Mouse (Mus musculus) embryonic facial prominence, embryonic 13.5 days (tissue): ENCODE results near the gene Dapp1. TPM values are rescaled to one million over a fixed set of nuclear protein-coding genes. Genes with fewer than 3 reads are reported as not detected.
"Not testable (repeated sequence)": the region's sequence is repeated elsewhere in the genome, so short reads cannot be mapped to it uniquely, and the experiment has no call there.

ENCODE experiments used
- ATAC-seq: fragments of 200-750 bp; cut with Nextera tagmentation; 2 replicates; pipeline ENCODE4 v1.8.0; 2017; ENCODE audit warnings: low read depth; ENCODE audit not compliant: insufficient number of reproducible peaks, insufficient read depth, low FRiP score, low TSS enrichment
- H3K27ac ChIP-seq: fragments of 300-500 bp; sonication (generic); 2 replicates; pipeline ENCODE4 v1.5.1; 2015; ENCODE audit warnings: moderate library complexity, mild to moderate bottlenecking, inconsistent platforms
- H3K27me3 ChIP-seq: fragments of 300-500 bp; sonication (generic); 2 replicates; pipeline ENCODE4 v1.6.1; 2015; ENCODE audit warnings: mild to moderate bottlenecking, inconsistent platforms
- H3K36me3 ChIP-seq: fragments of 300-500 bp; sonication (generic); 2 replicates; pipeline ENCODE4 v1.6.1; 2015; ENCODE audit warnings: mild to moderate bottlenecking, inconsistent platforms
- H3K4me1 ChIP-seq: fragments of 300-500 bp; sonication (generic); 2 replicates; pipeline ENCODE4 v1.6.1; 2015; ENCODE audit warnings: inconsistent platforms
- H3K4me2 ChIP-seq: fragments of 300-500 bp; sonication (generic); 2 replicates; pipeline ENCODE4 v1.6.1; 2015; ENCODE audit warnings: moderate library complexity, mild to moderate bottlenecking, inconsistent platforms
- H3K4me3 ChIP-seq: fragments of 300-500 bp; sonication (generic); 2 replicates; pipeline ENCODE4 v1.5.1; 2015; ENCODE audit warnings: mild to moderate bottlenecking, inconsistent platforms
- H3K9ac ChIP-seq: fragments of 300-500 bp; sonication (generic); 2 replicates; pipeline ENCODE4 v1.6.1; 2015; ENCODE audit warnings: mild to moderate bottlenecking, inconsistent platforms
- H3K9me3 ChIP-seq: fragments of 300-500 bp; sonication (generic); 2 replicates; pipeline ENCODE4 v1.6.1; 2016; ENCODE audit warnings: inconsistent platforms
- WGBS: fragments of 180-500 bp; shearing (Covaris S2); methylation state at CpG from one replicate; pipeline ENCODE4 v1.1.7; 2015; ENCODE audit warnings: mixed read lengths; 5-methylcytosine and 5-hydroxymethylcytosine counted together
- polyA plus RNA-seq: library from polyadenylated mRNA; unstranded; fragments of >200 nt; fragmentation: Nextera tagmentation; extraction: Ambion mirVana; gene quantifications from 2 replicates; pipeline ENCODE4 v1.2.1, GENCODE M21; 2015

Gene Dapp1
- polyA plus RNA-seq, 1 experiment from 2014 or later = 5.9 TPM

GRCm38 (mm10) chr3:137935570-137936525 lies 45.5 kb downstream of the Dapp1 start:
- Histone ChIP-seq H3K4me1 (0 out of 2 replicates have a peak, but pooled peaks cover 4% of the 10 kb centered on the region), H3K9me3 (no peaks in the 10 kb centered on the region), H3K27ac (no peak overlapping the region), H3K4me3 (no peak overlapping the region), H3K9ac (no peak overlapping the region), H3K4me2 (no peak overlapping the region), H3K27me3 (no peaks in the 10 kb centered on the region), H3K36me3 (peaks cover 15% of the 10 kb centered on the region)
- ATAC-seq = no peak
- 66% methylated on average over 5 of the region's 5 CpGs for WGBS

DNA sequence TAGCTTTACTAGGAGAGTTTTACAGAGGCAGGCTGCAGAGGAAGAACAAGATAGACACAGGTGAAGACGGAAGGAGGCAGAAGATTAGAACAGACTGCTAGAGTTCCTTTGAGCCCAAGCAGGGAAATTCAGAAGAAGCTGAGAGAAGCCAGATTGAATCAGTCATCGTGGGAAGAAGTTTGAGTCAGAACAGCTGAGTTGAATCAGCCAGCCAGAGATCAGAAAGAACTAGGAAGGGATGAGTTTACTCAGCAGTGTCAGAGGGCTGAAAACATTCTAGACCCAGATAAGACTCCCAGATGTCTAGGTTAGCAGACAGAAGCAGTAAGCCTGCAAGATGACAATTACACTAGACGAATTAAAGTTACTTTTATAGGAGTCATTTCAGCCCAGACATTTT lies 47.4 kb downstream of the Dapp1 start:
- ATAC-seq = no peak
- no peak overlapping the region for H3K27ac ChIP-seq
- no peak overlapping the region for H3K4me3 ChIP-seq
- H3K4me1 ChIP-seq = 0 out of 2 replicates have a peak, but pooled peaks cover 4% of the 10 kb centered on the region
- H3K9me3 ChIP-seq = no peaks in the 10 kb centered on the region
- 61% methylated on average over 3 of the region's 3 CpGs for WGBS
- no peaks in the 10 kb centered on the region for H3K27me3 ChIP-seq
- H3K36me3 ChIP-seq = peaks cover 30% of the 10 kb centered on the region
- H3K9ac ChIP-seq = no peak overlapping the region
- H3K4me2 ChIP-seq = no peak overlapping the region

GRCm38 (mm10) chr3:137932748-137933147 lies 48.6 kb downstream of the Dapp1 start:
- ATAC-seq = no peak
- 78% methylated on average over 7 of the region's 7 CpGs for WGBS
- H3K4me1 ChIP-seq = no peaks in the 10 kb centered on the region

GRCm38 (mm10) chr3:137929940-137930339 lies 51.4 kb downstream of the Dapp1 start:
- peaks cover 60% of the 10 kb centered on the region for H3K36me3 ChIP-seq
- no peaks in the 10 kb centered on the region for H3K27me3 ChIP-seq
- H3K9ac ChIP-seq = no peak overlapping the region
- 88% methylated on average over 3 of the region's 3 CpGs for WGBS
- ATAC-seq = no peak
- no peaks in the 10 kb centered on the region for H3K9me3 ChIP-seq
- H3K4me3 ChIP-seq = no peak overlapping the region
- H3K4me1 ChIP-seq = no peaks in the 10 kb centered on the region
- H3K4me2 ChIP-seq = no peak overlapping the region
- H3K27ac ChIP-seq = no peak overlapping the region

More at GRCm38 (mm10) chr3:137932748-137933147, 48.6 kb downstream of the Dapp1 start:
- Histone ChIP-seq H3K27ac (no peak overlapping the region), H3K4me3 (no peak overlapping the region), H3K9me3 (no peaks in the 10 kb centered on the region), H3K4me2 (no peak overlapping the region), H3K27me3 (no peaks in the 10 kb centered on the region), H3K36me3 (peaks cover 35% of the 10 kb centered on the region), H3K9ac (no peak overlapping the region)

- Histone ChIP-seq H3K27me3 (no peaks in the 10 kb centered on the region), H3K9me3 (no peaks in the 10 kb centered on the region), H3K27ac (no peak overlapping the region), H3K4me1 (no peaks in the 10 kb centered on the region), H3K4me2 (no peak overlapping the region), H3K9ac (no peak overlapping the region), H3K4me3 (no peak overlapping the region), H3K36me3 (peaks cover 72% of the 10 kb centered on the region)
- no peak for ATAC-seq
- 90% methylated on average over 4 of the region's 4 CpGs for WGBS
Observed at GRCm38 (mm10) chr3:137927010-137927409, 54.3 kb downstream of the Dapp1 start.

DNA sequence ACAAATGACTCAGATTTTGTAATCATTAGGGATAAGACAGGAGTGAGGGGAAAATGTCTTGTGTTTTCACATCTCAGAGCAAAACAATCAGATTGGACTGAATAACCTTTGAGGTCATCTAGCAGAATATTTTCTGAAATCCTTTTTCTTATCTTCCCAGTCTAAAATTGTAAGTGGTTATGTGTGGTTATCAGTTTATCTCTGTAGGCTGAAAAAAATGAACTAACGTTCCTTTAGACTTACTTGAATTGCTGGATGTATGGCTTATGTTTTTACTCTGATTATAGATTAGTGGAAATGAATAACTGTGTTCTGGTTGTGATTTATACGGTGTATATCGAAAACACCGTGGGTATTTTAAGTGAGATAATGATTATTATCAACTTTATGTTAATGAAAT lies 60.8 kb downstream of the Dapp1 start:
- 87% methylated on average over 4 of the region's 4 CpGs for WGBS
- Histone ChIP-seq H3K4me1 (peaks cover 16% of the 10 kb centered on the region), H3K9ac (no peak overlapping the region), H3K27me3 (no peaks in the 10 kb centered on the region), H3K27ac (no peak overlapping the region), H3K36me3 (peaks cover 32% of the 10 kb centered on the region), H3K9me3 (no peaks in the 10 kb centered on the region), H3K4me2 (no peak overlapping the region), H3K4me3 (no peak overlapping the region)
- no peak for ATAC-seq

DNA sequence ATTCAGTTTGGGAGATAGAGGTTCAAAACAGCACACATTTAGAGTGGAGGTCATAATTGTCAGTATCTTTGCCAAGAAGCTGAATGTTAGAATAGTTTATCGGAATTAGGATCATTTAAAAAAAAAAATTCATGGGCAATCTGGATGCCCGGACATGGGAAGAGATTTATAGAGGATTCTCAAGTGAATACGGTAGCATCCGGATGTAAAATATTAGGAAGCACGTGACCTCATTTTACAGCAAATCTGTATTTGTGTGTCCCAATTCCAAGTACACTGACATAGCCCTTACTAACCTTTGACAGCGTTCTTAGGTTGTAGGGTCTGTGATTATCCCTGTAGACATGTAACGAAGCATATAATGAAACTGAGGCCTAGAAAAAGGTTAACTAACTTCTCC lies 61.9 kb downstream of the Dapp1 start:
- H3K9me3 ChIP-seq = no peaks in the 10 kb centered on the region
- WGBS = 90% methylated on average over 7 of the region's 7 CpGs
- H3K9ac ChIP-seq = peak overlapping the region; percentile 84

DNA sequence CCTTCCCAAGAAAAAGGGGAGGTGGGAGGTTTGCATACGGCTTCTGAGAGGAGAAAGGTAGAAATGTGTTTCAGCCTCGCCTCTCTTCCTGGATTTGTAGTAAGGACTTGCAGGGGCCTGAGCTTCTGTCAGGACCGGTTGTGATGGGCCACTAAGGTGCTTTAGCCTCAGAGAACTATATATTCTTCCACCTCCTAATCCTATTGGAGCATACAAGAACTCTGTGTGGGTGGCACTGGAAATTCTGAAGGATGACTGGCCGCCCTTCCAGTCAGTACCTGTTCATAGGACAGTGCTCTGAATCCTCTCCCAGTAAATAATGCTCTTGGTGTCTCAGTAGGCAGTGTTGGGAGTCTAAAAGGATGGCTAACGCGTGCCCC lies 62.4 kb downstream of the Dapp1 start:
- H3K9me3 ChIP-seq = no peaks in the 10 kb centered on the region
- peak overlapping the region; percentile 92 for H3K4me3 ChIP-seq
- H3K4me2 ChIP-seq = peak overlapping the region; percentile 71
- peak overlapping the region; percentile 84 for H3K9ac ChIP-seq
- no peak for ATAC-seq
- WGBS = 13% methylated on average over 6 of the region's 6 CpGs
- no peaks in the 10 kb centered on the region for H3K27me3 ChIP-seq
- peak overlapping the region; percentile 87 for H3K27ac ChIP-seq
- peaks cover 16% of the 10 kb centered on the region for H3K4me1 ChIP-seq
- peaks cover 18% of the 10 kb centered on the region for H3K36me3 ChIP-seq

More for the DNA sequence above, 61.9 kb downstream of the Dapp1 start:
- Histone ChIP-seq H3K27ac (0 out of 2 replicates have a peak overlapping the region, but pooled peaks have one; percentile 87), H3K4me3 (peak overlapping the region; percentile 92), H3K36me3 (peaks cover 21% of the 10 kb centered on the region), H3K4me1 (peaks cover 16% of the 10 kb centered on the region), H3K4me2 (peak overlapping the region; percentile 71), H3K27me3 (no peaks in the 10 kb centered on the region)
- no peak for ATAC-seq

DNA sequence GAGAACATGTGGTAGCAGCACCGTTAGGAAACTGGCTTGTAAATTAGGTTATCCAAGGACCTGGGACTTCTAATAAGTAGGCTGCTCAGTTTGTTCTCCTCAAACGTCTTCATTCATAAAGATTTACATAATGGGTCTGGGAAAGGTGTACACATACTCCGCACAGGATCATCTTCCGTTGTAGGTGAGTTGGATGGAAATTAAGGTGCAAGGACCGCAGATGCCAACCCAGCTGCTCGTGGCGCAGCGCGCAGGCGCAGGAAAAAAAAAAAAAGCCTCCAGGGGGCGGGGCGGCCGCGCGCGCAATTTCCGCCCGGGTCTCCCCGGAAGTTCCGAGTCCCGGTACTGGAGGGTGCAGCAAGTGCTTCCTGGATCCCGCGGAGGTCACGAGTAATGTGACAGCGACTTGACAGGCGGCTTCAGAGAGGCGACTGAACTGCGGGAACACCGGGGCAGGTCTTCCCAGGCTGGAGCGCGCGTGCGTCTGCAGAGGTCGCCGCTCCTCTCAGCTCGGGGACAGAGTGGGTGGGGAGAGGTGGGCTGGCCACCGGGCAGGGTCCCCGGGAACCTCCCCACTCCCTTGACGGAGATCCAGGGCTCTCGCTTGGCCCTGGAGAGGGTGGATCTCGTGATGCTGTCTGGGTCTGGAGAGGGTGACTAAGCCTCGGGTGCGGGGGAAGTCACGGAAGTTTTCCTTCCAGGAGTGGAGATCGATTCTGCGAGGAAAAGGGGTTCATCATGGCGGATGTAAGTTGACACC lies 63.0 kb downstream of the Dapp1 start, which contains the start of gene Lamtor3:
Gene Lamtor3 (plus strand): TSS at position 335 of the 760 bp plus-strand sequence.
- ATAC-seq = peak; percentile 63
- under 1% methylated on average over 47 of the region's 47 CpGs for WGBS
- Histone ChIP-seq H3K9ac (peak within 1 kb of the TSS; percentile 84), H3K4me2 (peak within 1 kb of the TSS; percentile 71), H3K27ac (peak within 1 kb of the TSS; percentile 87), H3K27me3 (no peaks in the 10 kb centered on the region), H3K9me3 (no peaks in the 10 kb centered on the region), H3K4me1 (peaks cover 16% of the 10 kb centered on the region), H3K36me3 (peaks cover 12% of the 10 kb centered on the region; the same call in 1 of the 2 replicates), H3K4me3 (peak within 1 kb of the TSS; percentile 92)

GRCm38 (mm10) chr3:137917694-137918171 lies 63.6 kb downstream of the Dapp1 start:
- 7% methylated on average over 12 of the region's 12 CpGs for WGBS
- H3K36me3 ChIP-seq = peaks cover 12% of the 10 kb centered on the region; the same call in 1 of the 2 replicates
- 0 out of 2 replicates have a peak, but pooled peaks have one; percentile 49 for ATAC-seq

DNA sequence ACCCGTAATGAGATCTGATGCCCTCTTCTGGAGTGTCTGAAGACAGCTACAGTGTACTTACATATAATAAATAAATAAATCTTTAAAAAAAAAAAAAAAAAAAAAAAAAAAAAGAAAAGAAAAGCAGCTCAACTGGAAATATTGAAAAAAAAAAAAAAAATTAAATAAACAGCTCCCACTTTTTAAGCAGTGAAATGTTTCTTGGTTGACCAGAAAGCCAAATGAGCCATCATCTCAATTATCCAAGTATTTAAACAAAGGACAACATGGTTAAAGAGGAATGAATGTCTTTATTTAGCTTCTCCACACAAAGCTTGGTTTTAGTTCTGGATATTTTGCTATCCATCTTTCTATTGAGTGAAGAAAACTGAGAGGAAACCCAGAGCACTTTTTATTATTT lies 66.8 kb downstream of the Dapp1 start:
- ATAC-seq, H3K27ac ChIP-seq, H3K4me2 ChIP-seq, H3K9me3 ChIP-seq, H3K4me3 ChIP-seq, H3K9ac ChIP-seq, H3K27me3 ChIP-seq: not testable (repeated sequence)
- Histone ChIP-seq H3K4me1 (peaks cover 15% of the 10 kb centered on the region), H3K36me3 (peaks cover 17% of the 10 kb centered on the region)
- 83% methylated on average over 1 of the region's 1 CpGs for WGBS

More at GRCm38 (mm10) chr3:137917694-137918171, 63.6 kb downstream of the Dapp1 start:
- Histone ChIP-seq H3K27me3 (no peaks in the 10 kb centered on the region), H3K4me2 (peak overlapping the region; percentile 71), H3K4me3 (peak overlapping the region; percentile 92), H3K4me1 (peaks cover 16% of the 10 kb centered on the region), H3K27ac (peak overlapping the region; percentile 87), H3K9me3 (no peaks in the 10 kb centered on the region), H3K9ac (peak overlapping the region; percentile 84)
